Mouse (Mus musculus): Measurements from ENCODE around the gene Rapgef5.

GRCm38 (mm10) chr12:117795303-117795702 is 279.0 kb downstream of the Rapgef5 start:
- TF ChIP-seq CTCF (IDR thresholded peaks at IDR 0.05) (no peak), EP300 (IDR thresholded peaks at IDR 0.05) (no peak)

Data from lung, postnatal 0 days (tissue).